Mouse (Mus musculus) heart, embryonic 11.5 days (tissue): ENCODE results near the gene Traf3. TPM values are rescaled to one million over a fixed set of nuclear protein-coding genes. Genes with fewer than 3 reads are reported as not detected.
A peak's percentile ranks its signal among the peaks of the same experiment; 100 is the strongest.

ENCODE experiments used
- ATAC-seq: fragments of 200-750 bp; cut with Nextera tagmentation; replicated peaks from 2 replicates; pipeline ENCODE4 v1.8.0; 2017; ENCODE audit warnings: moderate library complexity; ENCODE audit not compliant: insufficient number of reproducible peaks, low FRiP score, low TSS enrichment
- H3K27ac ChIP-seq: fragments of 300-500 bp; sonication (generic); 2 replicates; pipeline ENCODE4 v1.5.1; 2014; ENCODE audit warnings: mild to moderate bottlenecking, low read depth, low read length
- H3K27me3 ChIP-seq: fragments of 300-500 bp; sonication (generic); 2 replicates; pipeline ENCODE4 v1.6.1; 2014; ENCODE audit warnings: mild to moderate bottlenecking, low read length, mixed read lengths; ENCODE audit not compliant: control insufficient read depth, insufficient read depth
- H3K36me3 ChIP-seq: fragments of 300-500 bp; sonication (generic); 2 replicates; pipeline ENCODE4 v1.6.1; 2014; ENCODE audit warnings: mild to moderate bottlenecking, low read length, moderate library complexity, mixed read lengths; ENCODE audit not compliant: control insufficient read depth, insufficient read depth
- H3K4me1 ChIP-seq: fragments of 300-500 bp; sonication (generic); 2 replicates; pipeline ENCODE4 v1.6.1; 2014; ENCODE audit warnings: low read length; ENCODE audit not compliant: control insufficient read depth, insufficient read depth
- H3K4me2 ChIP-seq: fragments of 300-500 bp; sonication (generic); 2 replicates; pipeline ENCODE4 v1.6.1; 2014; ENCODE audit warnings: mild to moderate bottlenecking, moderate library complexity
- H3K4me3 ChIP-seq: fragments of 300-500 bp; sonication (generic); 2 replicates; pipeline ENCODE4 v1.5.1; 2014; ENCODE audit warnings: low read depth, low read length
- H3K9ac ChIP-seq: fragments of 300-500 bp; sonication (generic); 2 replicates; pipeline ENCODE4 v1.6.1; 2014; ENCODE audit warnings: mild to moderate bottlenecking, low read depth, low read length, moderate library complexity
- H3K9me3 ChIP-seq: fragments of 300-500 bp; sonication (generic); replicated peaks from 2 replicates; pipeline ENCODE4 v1.6.1; 2016; ENCODE audit warnings: low read length; ENCODE audit not compliant: control insufficient read depth
- WGBS: fragments of 180-500 bp; shearing (Covaris S2); extraction: QIAGEN DNeasy Blood & Tissue Kit; methylation state at CpG from one replicate; pipeline ENCODE4 v1.1.7; 2014; ENCODE audit not compliant: insufficient replicate concordance; 5-methylcytosine and 5-hydroxymethylcytosine counted together
- polyA plus RNA-seq: library from polyadenylated mRNA; unstranded; fragments of >200 nt; fragmentation: Nextera tagmentation; extraction: Ambion mirVana; gene quantifications from 2 replicates; pipeline ENCODE4 v1.2.1, GENCODE M21; 2014

Traf3 gene
- polyA plus RNA-seq, 1 experiment from 2014 or later = 6.9 TPM

- Histone ChIP-seq H3K4me1 (peaks cover 17% of the 10 kb centered on the region), H3K27me3 (peaks cover 71% of the 10 kb centered on the region), H3K4me2 (peak overlapping the region; percentile 88), H3K36me3 (no peaks in the 10 kb centered on the region), H3K9me3 (no peaks in the 10 kb centered on the region), H3K27ac (no peak overlapping the region), H3K9ac (peak overlapping the region; percentile 56), H3K4me3 (peak overlapping the region; percentile 46)
- ATAC-seq = no peak
- WGBS = under 1% methylated on average over 58 of the region's 58 CpGs
Observed at GRCm38 (mm10) chr12:111275150-111275841, 109.1 kb downstream of the Traf3 start.

GRCm38 (mm10) chr12:111276371-111276770 lies 110.2 kb downstream of the Traf3 start:
- no peak overlapping the region for H3K27ac ChIP-seq
- peaks cover 60% of the 10 kb centered on the region for H3K27me3 ChIP-seq
- peaks cover 15% of the 10 kb centered on the region for H3K4me1 ChIP-seq
- H3K36me3 ChIP-seq = no peaks in the 10 kb centered on the region
- WGBS = 37% methylated on average over 6 of the region's 6 CpGs
- H3K4me2 ChIP-seq = no peak overlapping the region
- no peak for ATAC-seq
- no peaks in the 10 kb centered on the region for H3K9me3 ChIP-seq
- no peak overlapping the region for H3K4me3 ChIP-seq
- no peak overlapping the region for H3K9ac ChIP-seq

GRCm38 (mm10) chr12:111283573-111283972 lies 117.4 kb downstream of the Traf3 start:
- H3K9me3 ChIP-seq = no peaks in the 10 kb centered on the region
- no peaks in the 10 kb centered on the region for H3K27me3 ChIP-seq
- no peak overlapping the region for H3K9ac ChIP-seq
- H3K4me2 ChIP-seq = no peak overlapping the region
- no peaks in the 10 kb centered on the region for H3K36me3 ChIP-seq
- WGBS = 75% methylated on average over 4 of the region's 4 CpGs
- H3K4me3 ChIP-seq = no peak overlapping the region
- peaks cover 15% of the 10 kb centered on the region for H3K4me1 ChIP-seq
- no peak for ATAC-seq
- no peak overlapping the region for H3K27ac ChIP-seq

GRCm38 (mm10) chr12:111284532-111284931 lies 118.4 kb downstream of the Traf3 start:
- Histone ChIP-seq H3K9ac (no peak overlapping the region), H3K4me3 (peak overlapping the region; percentile 8; the same call in 1 of the 2 replicates), H3K9me3 (no peaks in the 10 kb centered on the region), H3K27me3 (no peaks in the 10 kb centered on the region), H3K4me1 (peaks cover 15% of the 10 kb centered on the region), H3K27ac (no peak overlapping the region), H3K36me3 (no peaks in the 10 kb centered on the region), H3K4me2 (peak overlapping the region; percentile 54)
- ATAC-seq = no peak
- WGBS = 30% methylated on average over 10 of the region's 10 CpGs

- WGBS = 91% methylated on average over 12 of the region's 12 CpGs
- Histone ChIP-seq H3K4me2 (no peak overlapping the region), H3K9me3 (no peaks in the 10 kb centered on the region), H3K27me3 (no peaks in the 10 kb centered on the region), H3K4me3 (no peak overlapping the region), H3K36me3 (peaks cover 45% of the 10 kb centered on the region), H3K9ac (no peak overlapping the region), H3K4me1 (no peaks in the 10 kb centered on the region), H3K27ac (no peak overlapping the region)
- no peak for ATAC-seq
Observed at GRCm38 (mm10) chr12:111293025-111293424, 126.9 kb downstream of the Traf3 start.

- H3K4me3 ChIP-seq = no peak overlapping the region
- H3K4me2 ChIP-seq = no peak overlapping the region
- no peak for ATAC-seq
- no peaks in the 10 kb centered on the region for H3K27me3 ChIP-seq
- 91% methylated on average over 27 of the region's 27 CpGs for WGBS
- H3K4me1 ChIP-seq = no peaks in the 10 kb centered on the region
- no peak overlapping the region for H3K27ac ChIP-seq
- peaks cover 58% of the 10 kb centered on the region for H3K36me3 ChIP-seq
- H3K9ac ChIP-seq = no peak overlapping the region
- H3K9me3 ChIP-seq = no peaks in the 10 kb centered on the region
Observed at GRCm38 (mm10) chr12:111301322-111302017, 135.3 kb downstream of the Traf3 start.

- WGBS = 90% methylated on average over 14 of the region's 14 CpGs
- H3K4me1 ChIP-seq = no peaks in the 10 kb centered on the region
- no peak overlapping the region for H3K4me2 ChIP-seq
- ATAC-seq = no peak
- H3K36me3 ChIP-seq = peaks cover 61% of the 10 kb centered on the region
- no peaks in the 10 kb centered on the region for H3K9me3 ChIP-seq
- no peak overlapping the region for H3K27ac ChIP-seq
- no peak overlapping the region for H3K4me3 ChIP-seq
- H3K27me3 ChIP-seq = no peaks in the 10 kb centered on the region
- no peak overlapping the region for H3K9ac ChIP-seq
Observed at GRCm38 (mm10) chr12:111302018-111302345, 135.8 kb downstream of the Traf3 start.

- Histone ChIP-seq H3K4me2 (no peak overlapping the region), H3K4me1 (no peaks in the 10 kb centered on the region), H3K9ac (no peak overlapping the region), H3K27ac (no peak overlapping the region), H3K9me3 (no peaks in the 10 kb centered on the region), H3K4me3 (no peak overlapping the region), H3K36me3 (peaks cover 63% of the 10 kb centered on the region), H3K27me3 (no peaks in the 10 kb centered on the region)
- ATAC-seq = no peak
- WGBS = 88% methylated on average over 8 of the region's 8 CpGs
Observed at GRCm38 (mm10) chr12:111303702-111304337, 137.7 kb downstream of the Traf3 start.
